Mouse (Mus musculus) brain, embryonic 18.5 days (tissue): Measurements from ENCODE around the gene Zdhhc20.
"Not testable (repeated sequence)": the region's sequence is repeated elsewhere in the genome, so short reads cannot be mapped to it uniquely, and the experiment has no call there.

Source experiments
- DNase-seq: peaks from one replicate; pipeline ENCODE4 v3.0.0-alpha.2; 2012; ENCODE audit warnings: low read depth, low spot score

Gene Zdhhc20

GRCm38 (mm10) chr14:57890011-57890842, at the start of gene Zdhhc20:
Gene Zdhhc20, minus strand, starts transcription at chr14:57890276.
- DNase-seq, result peak; percentile 86

GRCm38 (mm10) chr14:57937297-57937696, 47.2 kb upstream of the Zdhhc20 start:
- no peak for DNase-seq

GRCm38 (mm10) chr14:57934666-57935065, 44.6 kb upstream of the Zdhhc20 start:
- DNase-seq, result no peak

- DNase-seq, result no peak
These were observed 43.5 kb upstream of the Zdhhc20 start for GRCm38 (mm10) chr14:57933608-57934007.

GRCm38 (mm10) chr14:57932881-57933443, 42.9 kb upstream of the Zdhhc20 start:
- DNase-seq, result no peak

GRCm38 (mm10) chr14:57921428-57922131, 31.5 kb upstream of the Zdhhc20 start:
- DNase-seq, result no peak

GRCm38 (mm10) chr14:57920568-57921310, 30.7 kb upstream of the Zdhhc20 start:
- no peak for DNase-seq

- no peak for DNase-seq
These were observed 29.2 kb upstream of the Zdhhc20 start for GRCm38 (mm10) chr14:57919148-57919875.

GRCm38 (mm10) chr14:57915341-57915740, 25.3 kb upstream of the Zdhhc20 start:
- no peak for DNase-seq

- DNase-seq, result not testable (repeated sequence)
These were observed 22.3 kb upstream of the Zdhhc20 start for GRCm38 (mm10) chr14:57912211-57913007.

GRCm38 (mm10) chr14:57911787-57912186, 21.7 kb upstream of the Zdhhc20 start:
- not testable (repeated sequence) for DNase-seq

- DNase-seq, result no peak
These were observed 21.2 kb upstream of the Zdhhc20 start for GRCm38 (mm10) chr14:57911316-57911715.

GRCm38 (mm10) chr14:57910501-57911068, 20.5 kb upstream of the Zdhhc20 start:
- peak; percentile 68 for DNase-seq

- DNase-seq, result no peak
These were observed 19.2 kb upstream of the Zdhhc20 start for GRCm38 (mm10) chr14:57909297-57909696.

- DNase-seq, result no peak
These were observed 18.4 kb upstream of the Zdhhc20 start for GRCm38 (mm10) chr14:57908431-57908830.

GRCm38 (mm10) chr14:57901998-57902397, 11.9 kb upstream of the Zdhhc20 start:
- no peak for DNase-seq

- DNase-seq, result no peak
These were observed 6.8 kb upstream of the Zdhhc20 start for GRCm38 (mm10) chr14:57896882-57897281.

- not testable (repeated sequence) for DNase-seq
These were observed 6.2 kb upstream of the Zdhhc20 start for GRCm38 (mm10) chr14:57896088-57896871.

GRCm38 (mm10) chr14:57894346-57894745, 4.3 kb upstream of the Zdhhc20 start:
- DNase-seq, result no peak
